Mouse (Mus musculus) ES-Bruce4 (cell line): ENCODE measurements around the gene Rev1.

Source experiments
- CTCF ChIP-seq: IDR thresholded peaks from one replicate; pipeline ENCODE4 v1.8.1; 2011; ENCODE audit warnings: low read depth, low read length
- EP300 ChIP-seq: IDR thresholded peaks from 2 replicates; pipeline ENCODE4 v1.6.1; 2011; ENCODE audit warnings: low read depth, low read length; ENCODE audit not compliant: insufficient read depth
- POLR2A ChIP-seq: IDR thresholded peaks from one replicate; pipeline ENCODE4 v1.8.1; 2011; ENCODE audit warnings: low read length; ENCODE audit not compliant: insufficient read depth

DNA sequence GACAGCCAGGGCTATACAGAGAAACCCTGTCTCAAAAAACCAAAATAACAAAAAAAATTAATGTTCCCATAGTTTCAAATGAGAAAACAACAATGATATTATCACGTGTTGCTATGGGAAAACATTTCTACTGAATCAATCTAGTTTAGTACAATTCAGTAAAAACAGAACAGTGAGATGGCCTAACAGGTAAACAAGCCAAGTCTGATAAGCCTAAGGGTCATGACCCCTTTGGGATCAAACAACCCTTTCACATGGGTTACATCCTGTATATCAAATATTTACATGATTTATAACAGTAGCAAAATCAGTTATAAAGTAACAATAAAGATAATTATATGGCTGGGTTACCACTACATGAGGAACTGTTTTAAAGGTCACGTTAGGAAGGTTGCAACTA lies 11.0 kb downstream of the Rev1 start:
- TF ChIP-seq EP300, result no peak
- no peak for TF ChIP-seq CTCF
- TF ChIP-seq POLR2A, result no peak
